Mouse (Mus musculus): ENCODE measurements at regions not wholly inside any gene's neighbourhood (a gene's known extent, or its start where the extent isn't known, plus 50 kb on each side); places are given as distances from the start of the nearest gene placed in this dataset.

- no peak for TF ChIP-seq EP300 (IDR thresholded peaks at IDR 0.05; ENCODE audit: low read length)
- TF ChIP-seq USF1 (IDR thresholded peaks at IDR 0.05; ENCODE audit: low read depth, low read length) = no peak
- no peak for TF ChIP-seq NRF1 (IDR thresholded peaks at IDR 0.05; ENCODE audit: low read depth, low read length)
- no peak for TF ChIP-seq JUND (conservative IDR thresholded peaks at IDR 0.05; ENCODE audit: low read depth, low read length)
- no peak for TF ChIP-seq NELFE (IDR thresholded peaks at IDR 0.05; ENCODE audit: low read depth, low read length)
- TF ChIP-seq KAT2A (IDR thresholded peaks at IDR 0.05; ENCODE audit: insufficient replicate concordance, low read length) = no peak
- TF ChIP-seq CHD2 (IDR thresholded peaks at IDR 0.05; ENCODE audit: low read length) = no peak
- no peak for TF ChIP-seq TCF12 (IDR thresholded peaks at IDR 0.05; ENCODE audit: low read depth, low read length)
- no peak for TF ChIP-seq ZC3H11A (IDR thresholded peaks at IDR 0.05; ENCODE audit: low read depth, low read length)
- TF ChIP-seq UBTF (IDR thresholded peaks at IDR 0.05; ENCODE audit: low read depth, low read length) = no peak
- TF ChIP-seq MAX (IDR thresholded peaks at IDR 0.05; ENCODE audit: low read length) = no peak
Measured at GRCm38 (mm10) chr4:101364716-101365115, 54.4 kb upstream of the Ak4 start.
